7 mouse cellular contexts compared by ENCODE assay signal in the genomic region with DNA sequence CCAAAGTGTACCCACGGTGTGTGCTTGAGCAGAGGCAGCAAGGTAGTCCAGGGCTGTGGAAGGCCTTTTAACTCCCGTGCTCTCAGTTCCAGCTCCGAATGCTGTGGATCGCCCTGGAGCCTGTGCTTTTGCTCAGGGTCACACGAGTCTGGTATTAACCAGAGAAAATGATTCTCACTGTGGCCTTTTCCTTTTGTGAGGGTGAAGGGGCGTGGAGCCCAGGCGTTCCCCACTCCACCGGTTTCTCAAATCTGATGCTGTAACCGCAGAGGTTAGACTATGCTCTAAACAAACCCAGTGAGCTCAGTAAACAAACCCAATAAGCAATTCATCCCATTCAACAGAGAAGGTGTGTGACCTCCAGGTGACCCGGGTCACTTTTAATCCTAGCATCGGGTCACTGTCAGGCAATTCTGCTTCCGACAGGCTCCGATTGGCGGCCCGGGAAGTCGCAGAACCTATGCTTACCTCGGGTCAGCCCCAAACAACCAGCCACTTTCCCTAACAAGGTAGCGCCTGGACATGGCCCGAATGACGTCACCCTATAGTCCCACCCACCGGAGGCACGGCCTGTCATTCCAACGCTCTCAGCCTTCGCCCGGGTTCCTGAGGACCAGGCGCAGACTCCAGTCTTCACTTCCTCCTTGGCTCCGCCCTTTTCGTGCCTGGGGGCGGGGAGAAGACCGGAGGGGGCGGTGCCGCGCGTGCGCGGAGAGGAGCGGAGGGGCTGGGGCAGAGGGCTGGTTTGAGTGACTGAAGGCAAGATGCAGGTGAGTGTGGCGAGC. TPM values are rescaled to one million over a fixed set of nuclear protein-coding genes. Genes with fewer than 3 reads are reported as not detected.
DNase-seq lines count a peak whose midpoint lies in the region; ATAC-seq lines count a peak whose summit lies in the region.

No protein-coding gene starts in this region.

- H3K9me3 ChIP-seq in intestine, embryonic 16.5 days (ENCODE audit: control insufficient read depth, low read length), result no peaks in the 10 kb centered on the region
- no peaks in the 10 kb centered on the region for H3K9me3 ChIP-seq in midbrain, embryonic 11.5 days (ENCODE audit: control insufficient read depth, low read length)

- WGBS in intestine, embryonic 16.5 days, result 3% methylated on average over 35 of the region's 38 CpGs
- WGBS in midbrain, embryonic 11.5 days, result 6% methylated on average over 38 of the region's 38 CpGs

- ATAC-seq in intestine, embryonic 16.5 days, result peak; percentile 98
- ATAC-seq in midbrain, embryonic 11.5 days (ENCODE audit: low FRiP score), result peak; percentile 99

- H3K27ac ChIP-seq in intestine, embryonic 16.5 days (ENCODE audit: low read length), result peak overlapping the region; percentile 71
- H3K27ac ChIP-seq in midbrain, embryonic 11.5 days (ENCODE audit: low read depth, low read length), result no peak overlapping the region

- H3K36me3 ChIP-seq in intestine, embryonic 16.5 days (ENCODE audit: control insufficient read depth, insufficient read depth, low read length), result no peaks in the 10 kb centered on the region; the same call in 1 of the 2 replicates
- H3K36me3 ChIP-seq in midbrain, embryonic 11.5 days (ENCODE audit: control insufficient read depth, insufficient read depth, low read length), result no peaks in the 10 kb centered on the region

- H3K9ac ChIP-seq in intestine, embryonic 16.5 days (ENCODE audit: low read depth, low read length), result peak overlapping the region; percentile 83
- H3K9ac ChIP-seq in midbrain, embryonic 11.5 days (ENCODE audit: low read length), result peak overlapping the region; percentile 67

- DNase-seq in adrenal gland, adult 8-10 months, result peak; percentile 97
- DNase-seq in embryo, embryonic 9.5 days (ENCODE audit: extremely low spot score), result peak; percentile 99
- DNase-seq in gastrocnemius, postnatal 4 days (ENCODE audit: low spot score in 2 of 2), result peak; percentile 90 to 93
- DNase-seq in left cerebral cortex, postnatal 36 days (ENCODE audit: low spot score in 2 of 2), result peak; percentile 95 to 96
- DNase-seq in midbrain, embryonic 11.5 days (ENCODE audit: low spot score, missing footprints), result peak; percentile 100
- peak; percentile 98 for DNase-seq in skeletal muscle tissue, adult 2 months (ENCODE audit: low read depth, low spot score)

- no peaks in the 10 kb centered on the region for H3K27me3 ChIP-seq in intestine, embryonic 16.5 days (replicated peaks; ENCODE audit: control insufficient read depth, insufficient read depth, low read length)
- H3K27me3 ChIP-seq in midbrain, embryonic 11.5 days (ENCODE audit: control insufficient read depth, insufficient read depth, low read length), result no peaks in the 10 kb centered on the region

- peak overlapping the region; percentile 67 for H3K4me2 ChIP-seq in intestine, embryonic 16.5 days (ENCODE audit: low read depth, low read length)
- peak overlapping the region; percentile 82 for H3K4me2 ChIP-seq in midbrain, embryonic 11.5 days

- H3K4me3 ChIP-seq in intestine, embryonic 16.5 days (ENCODE audit: low read length), result peak overlapping the region; percentile 89
- peak overlapping the region; percentile 60 for H3K4me3 ChIP-seq in midbrain, embryonic 11.5 days (ENCODE audit: low read depth, low read length)

- H3K4me1 ChIP-seq in intestine, embryonic 16.5 days (ENCODE audit: control insufficient read depth, insufficient read depth, low read length), result peaks cover 9% of the 10 kb centered on the region
- H3K4me1 ChIP-seq in midbrain, embryonic 11.5 days (ENCODE audit: control insufficient read depth, insufficient read depth, low read length), result peaks cover 8% of the 10 kb centered on the region

- intact Hi-C loops in left cerebral cortex, postnatal 36 days (cut with DNase I), result loop anchor here (1.0 kb wide), 1 partner anchor 89 kb away; a partner anchor contains a TSS

RNA-seq across cellular contexts. Expression of a gene that starts 1.9 kb away (rescaled TPM):
- 10 to 100 TPM; 68.9 to 89.3 (median 74.3) TPM for total RNA-seq in adrenal gland, adult 8-10 months (2022)
- 10 to 100 TPM; 87.1 to 93.4 TPM for total RNA-seq in gastrocnemius, postnatal 4 days (2021)
- 147 and 155 TPM in 2 replicates for polyA plus RNA-seq in intestine, embryonic 16.5 days (2015; fragmentation: Nextera tagmentation; extraction: Ambion mirVana)
- 10 to 100 TPM; 37.3 to 37.4 TPM for total RNA-seq in left cerebral cortex, postnatal 36 days (2021)
- 161 and 174 TPM in 2 replicates for polyA plus RNA-seq in midbrain, embryonic 11.5 days (2014; fragmentation: Nextera tagmentation; extraction: Ambion mirVana)

RNA-seq across cellular contexts. Expression of a gene that starts 48.3 kb away (rescaled TPM):
- total RNA-seq in adrenal gland, adult 8-10 months (2022), result not detected
- total RNA-seq in gastrocnemius, postnatal 4 days (2021), result not detected
- polyA plus RNA-seq in intestine, embryonic 16.5 days (2015; fragmentation: Nextera tagmentation; extraction: Ambion mirVana), result not detected in 2 replicates
- not detected for total RNA-seq in left cerebral cortex, postnatal 36 days (2021)
- 0.22 and 0.31 TPM in 2 replicates for polyA plus RNA-seq in midbrain, embryonic 11.5 days (2014; fragmentation: Nextera tagmentation; extraction: Ambion mirVana)
